Mouse (Mus musculus) heart, adult 2 months (tissue): Measurements from ENCODE around the gene Vmn1r91. TPM values are rescaled to one million over a fixed set of nuclear protein-coding genes. Genes with fewer than 3 reads are reported as not detected.
"Not testable (repeated sequence)": the region's sequence is repeated elsewhere in the genome, so short reads cannot be mapped to it uniquely, and the experiment has no call there.

ENCODE experiments used
- DNase-seq, 2 experiments: peaks; one replicate each; pipeline ENCODE4 v3.0.0; 2021
- H3K27ac ChIP-seq: fragments of 200-600 bp; 2 replicates; pipeline ENCODE4 v1.8.1; 2022
- H3K27me3 ChIP-seq: fragments of 200-500 bp; 2 replicates; pipeline ENCODE4 v1.6.1; 2012; ENCODE audit warnings: mild to moderate bottlenecking, low read length, inconsistent platforms, mixed read lengths; ENCODE audit not compliant: control insufficient read depth, insufficient read depth
- H3K36me3 ChIP-seq: fragments of 200-500 bp; 2 replicates; pipeline ENCODE4 v1.6.1; 2012; ENCODE audit warnings: low read length, inconsistent platforms; ENCODE audit not compliant: control insufficient read depth, insufficient read depth
- H3K4me1 ChIP-seq: fragments of 200-500 bp; 2 replicates; pipeline ENCODE4 v1.6.1; 2011; ENCODE audit warnings: low read length; ENCODE audit not compliant: control insufficient read depth, insufficient read depth
- H3K4me3 ChIP-seq: fragments of 200-600 bp; 2 replicates; pipeline ENCODE4 v1.8.1; 2022
- H3K79me2 ChIP-seq: fragments of 200-500 bp; replicated peaks from 2 replicates; pipeline ENCODE4 v1.6.1; 2012; ENCODE audit warnings: mild to moderate bottlenecking, inconsistent platforms, low read length, moderate library complexity, mixed read lengths; ENCODE audit not compliant: control insufficient read depth, insufficient read depth
- H3K9ac ChIP-seq: fragments of 200-500 bp; 2 replicates; pipeline ENCODE4 v1.6.1; 2012; ENCODE audit warnings: low read depth, mild to moderate bottlenecking, control low read depth, inconsistent platforms, low read length, mixed read lengths
- WGBS: fragments of 180-500 bp; shearing (Covaris S2); methylation state at CpG from one replicate; pipeline ENCODE4 v1.1.7; 2018; 5-methylcytosine and 5-hydroxymethylcytosine counted together
- intact Hi-C: fragments of 180-260 bp; cut with DNase I; formaldehyde crosslinking; loops from one replicate; pipeline ENCODE4 v1.15.1; 2025
- long read RNA-seq: library from polyadenylated mRNA; stranded (forward); transcript quantifications from one replicate; pipeline ENCODE4 v2.0.0, GENCODE M21; 2021
- polyA plus RNA-seq: library from polyadenylated mRNA; depleted of rRNA; stranded (reverse); fragments of >200 nt; gene quantifications from 2 replicates; pipeline ENCODE4 v1.2.3, GENCODE M21; 2012; rRNA removed
- total RNA-seq, 2 experiments: library from RNA; stranded (reverse); gene quantifications; 2 replicates each; pipeline ENCODE4 v1.2.3; 2021

Gene Vmn1r91
- total RNA-seq, result not detected
- polyA plus RNA-seq, result not detected in 2 replicates
- long read RNA-seq, result 0 reads

DNA sequence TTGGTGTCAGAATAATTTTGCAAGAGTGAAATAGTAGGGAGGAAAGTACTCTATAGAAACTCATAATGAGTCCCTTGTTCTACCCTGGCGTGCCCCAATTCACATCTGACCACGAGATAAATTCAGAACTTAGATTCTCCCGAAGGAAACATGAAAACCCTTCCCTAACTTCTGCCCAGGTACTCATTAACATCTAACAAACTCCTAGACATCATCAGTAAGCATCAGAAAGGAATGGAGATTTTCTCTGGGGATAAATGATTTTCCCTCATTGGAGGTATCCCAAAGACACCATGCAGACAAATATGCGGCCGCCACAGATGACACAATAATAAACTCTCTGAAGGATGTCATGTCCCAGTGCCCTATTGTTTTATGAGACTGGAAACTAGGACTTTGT is at the start of gene Vmn1r91:
Vmn1r91 (plus strand) TSS at position 301 of the 400 bp plus-strand sequence.
- H3K4me3 ChIP-seq, H3K27me3 ChIP-seq, H3K4me1 ChIP-seq, H3K79me2 ChIP-seq, DNase-seq, H3K36me3 ChIP-seq, intact Hi-C loops, H3K27ac ChIP-seq, H3K9ac ChIP-seq: not testable (repeated sequence)
- WGBS, result 70% methylated on average over 5 of the region's 5 CpGs

DNA sequence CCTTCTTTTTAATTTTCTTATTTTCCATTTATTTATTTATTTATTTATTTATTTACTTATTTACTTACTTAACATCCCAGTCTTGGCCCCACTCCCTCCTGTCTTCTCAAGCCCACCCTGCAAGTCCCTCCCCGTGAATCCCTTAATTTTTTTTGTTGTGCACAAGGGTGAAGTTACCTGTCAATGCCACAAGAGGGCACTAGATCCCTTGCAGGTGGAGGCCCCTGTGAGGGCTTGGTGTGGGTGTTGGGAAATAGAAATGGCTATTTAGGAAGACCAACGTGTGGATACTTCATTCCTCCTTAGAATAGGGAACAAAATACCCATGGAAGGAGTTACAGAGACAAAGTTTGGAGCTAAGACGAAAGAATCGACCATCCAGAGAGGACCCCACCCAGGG is 35.4 kb upstream of the Vmn1r91 start:
- DNase-seq, H3K36me3 ChIP-seq, intact Hi-C loops, H3K4me3 ChIP-seq, H3K79me2 ChIP-seq, H3K27ac ChIP-seq, H3K4me1 ChIP-seq, H3K9ac ChIP-seq, H3K27me3 ChIP-seq: not testable (repeated sequence)
- WGBS, result 57% methylated on average over 4 of the region's 4 CpGs

DNA sequence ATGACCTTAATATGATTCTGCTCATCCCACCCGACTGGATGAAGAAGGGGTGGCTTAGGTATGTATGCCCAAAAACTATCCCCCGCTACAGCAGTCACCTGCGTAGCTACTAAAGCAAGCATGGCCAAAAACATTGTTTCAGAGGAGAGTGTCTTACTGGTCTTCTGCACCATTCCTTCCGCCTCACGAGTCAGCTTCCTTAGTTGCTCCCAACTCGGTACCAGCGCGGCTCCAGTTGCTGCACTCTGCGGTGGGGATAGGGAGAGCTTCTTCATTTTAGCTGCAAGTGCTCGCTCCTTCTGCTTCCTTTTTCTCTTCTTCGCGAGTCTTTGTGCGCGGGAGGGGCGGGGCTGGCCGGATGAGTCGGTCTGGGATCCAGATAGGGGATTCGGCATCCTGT is 21.4 kb upstream of the Vmn1r91 start:
- DNase-seq, H3K9ac ChIP-seq, H3K4me3 ChIP-seq, H3K27me3 ChIP-seq, H3K4me1 ChIP-seq, H3K27ac ChIP-seq, intact Hi-C loops, H3K79me2 ChIP-seq, H3K36me3 ChIP-seq: not testable (repeated sequence)
- WGBS, result 62% methylated on average over 18 of the region's 18 CpGs

DNA sequence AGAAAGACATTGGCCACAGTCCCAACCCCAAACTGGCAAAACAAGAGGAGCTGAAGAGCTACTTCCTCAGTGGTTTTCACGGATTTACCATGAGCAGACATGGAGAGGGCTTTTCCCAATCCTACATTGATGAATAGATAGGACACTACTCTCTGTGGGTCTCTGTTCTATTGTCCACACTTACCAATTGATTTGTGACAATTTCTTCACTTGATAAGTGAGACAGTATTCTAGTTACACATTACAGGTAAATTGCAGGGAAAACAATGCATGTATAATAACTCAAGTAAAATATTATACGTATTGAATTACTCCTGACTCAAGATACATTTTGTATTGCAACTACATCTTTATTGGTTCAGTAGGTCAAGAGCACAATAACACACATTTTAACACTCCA is 23.0 kb downstream of the Vmn1r91 start, which contains the start of gene Gm16442:
Gm16442 (minus strand) TSS at position 101 of the 400 bp plus-strand sequence.
- H3K36me3 ChIP-seq, H3K79me2 ChIP-seq, H3K27ac ChIP-seq, H3K27me3 ChIP-seq, H3K9ac ChIP-seq, DNase-seq, H3K4me3 ChIP-seq, H3K4me1 ChIP-seq, intact Hi-C loops: not testable (repeated sequence)
- no CpG with 5 or more reads among the region's 2 CpGs for WGBS

DNA sequence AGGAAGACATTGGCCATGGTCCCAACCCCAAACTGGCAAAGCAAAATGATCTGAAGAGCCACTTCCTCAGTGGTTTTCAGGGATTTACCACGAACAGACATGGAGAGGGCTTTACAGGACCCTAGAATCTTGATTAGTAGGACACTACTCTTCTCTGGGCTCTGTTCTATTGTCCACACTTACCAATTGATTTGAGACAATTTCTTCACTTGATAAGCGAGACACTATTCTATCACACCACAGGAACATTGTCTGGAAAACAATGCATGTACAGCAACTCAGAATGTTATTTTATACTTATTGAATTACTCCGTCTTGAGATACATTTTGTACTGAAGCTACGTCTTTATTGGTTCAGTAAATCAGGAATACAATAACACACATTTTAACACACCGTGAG is 39.5 kb downstream of the Vmn1r91 start, which contains the start of gene Vmn1r93:
Vmn1r93 (minus strand) TSS at position 101 of the 400 bp plus-strand sequence.
- H3K27me3 ChIP-seq, intact Hi-C loops, H3K9ac ChIP-seq, H3K4me3 ChIP-seq, H3K79me2 ChIP-seq, H3K4me1 ChIP-seq, H3K36me3 ChIP-seq, H3K27ac ChIP-seq, DNase-seq: not testable (repeated sequence)
- WGBS, result no CpG with 5 or more reads among the region's 5 CpGs

Other genes with a start within 250 kb of the Vmn1r91 start
- gene Gm19345, start 247.7 kb upstream of the Vmn1r91 start, total RNA-seq, result not detected
- not detected in 2 replicates for gene Gm19345, start 247.7 kb upstream of the Vmn1r91 start, polyA plus RNA-seq
- under 1 TPM in 1 of 2 experiments, not detected in 1; 0.14 TPM for gene Ceacam16, start 238.4 kb upstream of the Vmn1r91 start, total RNA-seq
- gene Ceacam16, start 238.4 kb upstream of the Vmn1r91 start, polyA plus RNA-seq, result 0.35 and 0.66 TPM in 2 replicates
- not detected for gene Ceacam19, start 211.7 kb upstream of the Vmn1r91 start, total RNA-seq
- gene Ceacam19, start 211.7 kb upstream of the Vmn1r91 start, polyA plus RNA-seq, result not detected in 2 replicates
- 10 to 100 TPM; 20.1 to 24.5 TPM for gene Pvr, start 178.5 kb upstream of the Vmn1r91 start, total RNA-seq
- 18.1 and 34.0 TPM in 2 replicates for gene Pvr, start 178.5 kb upstream of the Vmn1r91 start, polyA plus RNA-seq
- 1 to 10 TPM; 1.9 to 2.9 TPM for gene Igsf23, start 148.9 kb upstream of the Vmn1r91 start, total RNA-seq
- gene Igsf23, start 148.9 kb upstream of the Vmn1r91 start, polyA plus RNA-seq, result 8.6 and 9.9 TPM in 2 replicates
- not detected for gene Ceacam20, start 134.3 kb upstream of the Vmn1r91 start, total RNA-seq
- gene Ceacam20, start 134.3 kb upstream of the Vmn1r91 start, polyA plus RNA-seq, result not detected in 2 replicates
- not detected for gene Nlrp9b, start 108.2 kb upstream of the Vmn1r91 start, total RNA-seq
- gene Nlrp9b, start 108.2 kb upstream of the Vmn1r91 start, polyA plus RNA-seq, result not detected in 2 replicates
- gene Gm16442, start 22.9 kb downstream of the Vmn1r91 start, total RNA-seq, result not detected
- gene Gm16442, start 22.9 kb downstream of the Vmn1r91 start, polyA plus RNA-seq, result not detected in 2 replicates
- gene Vmn1r93, start 39.4 kb downstream of the Vmn1r91 start, total RNA-seq, result not detected
- not detected in 2 replicates for gene Vmn1r93, start 39.4 kb downstream of the Vmn1r91 start, polyA plus RNA-seq
- gene Vmn1r94, start 68.7 kb downstream of the Vmn1r91 start, total RNA-seq, result not detected
- gene Vmn1r94, start 68.7 kb downstream of the Vmn1r91 start, polyA plus RNA-seq, result not detected in 2 replicates
- not detected for gene Vmn1r95, start 94.0 kb downstream of the Vmn1r91 start, total RNA-seq
- not detected in 2 replicates for gene Vmn1r95, start 94.0 kb downstream of the Vmn1r91 start, polyA plus RNA-seq
- not detected for gene Gm6164, start 105.9 kb downstream of the Vmn1r91 start, total RNA-seq
- not detected in 2 replicates for gene Gm6164, start 105.9 kb downstream of the Vmn1r91 start, polyA plus RNA-seq
- not detected for gene Gm4498, start 134.1 kb downstream of the Vmn1r91 start, total RNA-seq
- gene Gm4498, start 134.1 kb downstream of the Vmn1r91 start, polyA plus RNA-seq, result not detected in 2 replicates
- gene Gm5890, start 163.2 kb downstream of the Vmn1r91 start, total RNA-seq, result not detected
- gene Gm5890, start 163.2 kb downstream of the Vmn1r91 start, polyA plus RNA-seq, result not detected in 2 replicates
- gene Gm4133, start 234.4 kb downstream of the Vmn1r91 start, total RNA-seq, result not detected
- gene Gm4133, start 234.4 kb downstream of the Vmn1r91 start, polyA plus RNA-seq, result not detected in 2 replicates